Mouse (Mus musculus): Measurements from ENCODE around the gene Hexdc. TPM values are rescaled to one million over a fixed set of nuclear protein-coding genes. Genes with fewer than 3 reads are reported as not detected.

The Hexdc gene
- 10 to 100 TPM; 41.0 to 42.7 TPM for total RNA-seq (2021)

GRCm38 (mm10) chr11:121204161-121205006 is at the start of gene Hexdc, which contains the start of gene Ogfod3:
Hexdc (plus strand) TSS chr11:121204433.
Ogfod3 (minus strand) TSS chr11:121204711.
- DNase-seq (ENCODE audit: extremely low spot score in 1 of 2, low spot score in 2 of 2): peak; percentile 89 to 97
- intact Hi-C loops (cut with DNase I): no loop called here

DNA sequence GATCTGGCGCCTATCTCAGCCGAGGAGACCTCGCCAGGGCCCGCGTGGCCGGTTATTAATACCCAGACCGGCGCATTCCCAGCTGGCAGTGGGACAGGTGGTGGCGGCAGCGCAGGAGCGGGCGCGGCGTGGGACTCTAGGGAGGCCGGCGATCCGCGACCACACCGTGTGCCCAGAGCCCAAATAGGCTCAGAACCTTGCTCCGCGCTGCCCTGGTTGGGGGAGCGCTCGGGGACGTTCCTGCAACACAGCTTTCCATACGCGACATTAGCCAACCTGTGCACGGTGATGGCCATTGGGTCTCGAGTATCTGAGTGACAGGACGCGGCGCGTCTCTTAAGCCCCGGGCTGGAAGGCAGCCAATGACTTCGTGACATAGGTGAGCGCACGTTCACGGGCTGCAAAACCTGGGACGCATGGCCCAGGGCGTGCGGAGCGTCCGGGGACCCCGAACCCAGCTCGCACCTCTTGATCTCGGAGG is 47.8 kb upstream of the Hexdc start:
- intact Hi-C loops (cut with DNase I): no loop called here

DNA sequence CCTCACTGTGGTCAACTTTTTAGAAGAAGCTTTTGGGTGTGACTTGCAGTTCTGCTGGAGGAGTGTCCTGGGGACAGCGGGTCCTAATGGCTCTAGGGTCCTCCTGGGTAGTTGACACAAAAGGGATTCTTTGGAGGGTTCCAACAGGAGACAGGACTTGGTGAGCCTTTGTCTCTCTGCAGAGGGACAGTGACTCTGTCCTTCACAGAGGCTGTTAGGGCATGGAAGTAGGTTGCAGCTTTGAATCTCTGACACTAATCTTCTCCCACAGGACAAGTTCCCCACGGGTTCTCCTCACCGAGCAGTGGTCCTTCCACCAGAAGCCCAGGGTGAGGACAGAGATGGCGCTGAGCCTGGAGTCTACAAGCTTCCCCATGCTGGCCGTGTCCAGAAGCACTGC is 44.3 kb upstream of the Hexdc start, which contains the start of gene Uts2r:
Gene Uts2r (plus strand): TSS at position 301 of the 400 bp plus-strand sequence.
- intact Hi-C loops (cut with DNase I): no loop called here
- no peak for DNase-seq (ENCODE audit: extremely low spot score in 1 of 2, low spot score in 2 of 2)

More for the DNA sequence above, 47.8 kb upstream of the Hexdc start:
- DNase-seq (ENCODE audit: extremely low spot score in 1 of 2, low spot score in 2 of 2): peak in 1 of 2 experiments; percentile 43

- DNase-seq (ENCODE audit: extremely low spot score in 1 of 2, low spot score in 2 of 2): no peak
Observed at GRCm38 (mm10) chr11:121160636-121161346, 43.4 kb upstream of the Hexdc start.

GRCm38 (mm10) chr11:121163751-121164150 is 40.5 kb upstream of the Hexdc start:
- no peak for DNase-seq (ENCODE audit: extremely low spot score in 1 of 2, low spot score in 2 of 2)
- intact Hi-C loops (cut with DNase I): no loop called here

More at GRCm38 (mm10) chr11:121160636-121161346, 43.4 kb upstream of the Hexdc start:
- intact Hi-C loops (cut with DNase I): no loop called here

- DNase-seq (ENCODE audit: extremely low spot score in 1 of 2, low spot score in 2 of 2): no peak
- intact Hi-C loops (cut with DNase I): no loop called here
Observed at GRCm38 (mm10) chr11:121173203-121173602, 31.0 kb upstream of the Hexdc start.

DNA sequence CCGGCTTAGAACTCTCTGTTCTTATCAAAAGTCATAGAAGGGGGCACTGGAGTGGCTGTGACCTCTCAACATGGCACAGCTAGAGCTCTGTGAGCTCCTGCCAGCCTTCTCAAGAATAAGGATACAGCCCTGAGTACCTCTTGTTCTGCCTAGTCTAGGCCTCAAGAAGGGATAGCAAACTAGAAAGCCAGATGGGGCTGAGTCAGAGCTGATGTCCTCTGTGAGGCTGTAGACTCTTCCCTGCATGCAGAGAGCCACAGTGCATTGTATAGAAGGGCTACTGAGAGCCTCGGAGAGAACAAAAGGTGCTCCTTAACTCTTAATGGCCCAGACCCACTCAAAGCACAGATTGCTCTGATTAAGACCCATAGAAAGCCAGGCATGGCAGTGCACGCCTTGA is 30.0 kb upstream of the Hexdc start:
- DNase-seq (ENCODE audit: extremely low spot score in 1 of 2, low spot score in 2 of 2): no peak
- intact Hi-C loops (cut with DNase I): no loop called here

GRCm38 (mm10) chr11:121176285-121177270 is 27.7 kb upstream of the Hexdc start:
- intact Hi-C loops (cut with DNase I): no loop called here
- peak in 1 of 2 experiments; percentile 62 for DNase-seq (ENCODE audit: extremely low spot score in 1 of 2, low spot score in 2 of 2)

DNA sequence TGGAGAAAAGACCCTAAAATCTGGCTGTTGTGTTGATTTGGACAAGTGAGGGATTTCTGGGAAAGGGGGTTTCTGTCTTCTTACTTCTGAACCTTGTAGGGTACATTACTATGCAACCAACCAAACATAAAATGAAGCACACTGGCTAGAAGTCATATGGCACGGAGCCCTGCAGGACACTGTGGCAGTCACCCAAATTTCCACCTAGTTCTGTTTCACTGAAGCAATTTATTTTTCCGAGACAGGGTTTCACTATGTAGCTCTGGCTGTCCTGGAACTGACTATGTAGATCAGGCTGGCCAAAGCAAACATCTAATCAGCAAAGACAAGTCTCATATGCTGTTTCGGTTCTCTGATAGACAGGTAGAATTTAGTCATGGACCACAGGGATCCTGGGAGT is 14.6 kb upstream of the Hexdc start:
- intact Hi-C loops (cut with DNase I): no loop called here
- no peak for DNase-seq (ENCODE audit: extremely low spot score in 1 of 2, low spot score in 2 of 2)

GRCm38 (mm10) chr11:121192742-121193141 is 11.5 kb upstream of the Hexdc start:
- DNase-seq (ENCODE audit: extremely low spot score in 1 of 2, low spot score in 2 of 2): no peak
- intact Hi-C loops (cut with DNase I): no loop called here

DNA sequence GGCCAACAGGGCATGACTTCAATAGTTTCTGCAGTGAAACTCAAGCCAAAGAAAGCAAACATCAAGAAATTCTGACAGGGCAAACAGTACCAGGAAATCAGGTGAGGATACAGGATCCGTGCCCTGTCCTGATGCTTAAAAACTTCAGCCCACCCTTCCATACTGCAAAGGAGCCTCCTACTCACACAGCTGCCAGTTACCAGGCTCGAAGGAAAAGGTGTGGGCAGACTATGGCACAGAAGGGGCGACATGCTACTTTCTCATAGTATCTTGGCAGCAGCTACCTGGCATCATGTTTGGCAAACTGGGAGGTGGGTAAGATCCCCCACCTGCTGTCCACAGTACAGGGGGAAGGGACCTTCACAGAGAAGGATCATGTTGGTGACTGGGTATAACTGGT is 10.8 kb upstream of the Hexdc start:
- DNase-seq (ENCODE audit: extremely low spot score in 1 of 2, low spot score in 2 of 2): no peak
- intact Hi-C loops (cut with DNase I): no loop called here

DNA sequence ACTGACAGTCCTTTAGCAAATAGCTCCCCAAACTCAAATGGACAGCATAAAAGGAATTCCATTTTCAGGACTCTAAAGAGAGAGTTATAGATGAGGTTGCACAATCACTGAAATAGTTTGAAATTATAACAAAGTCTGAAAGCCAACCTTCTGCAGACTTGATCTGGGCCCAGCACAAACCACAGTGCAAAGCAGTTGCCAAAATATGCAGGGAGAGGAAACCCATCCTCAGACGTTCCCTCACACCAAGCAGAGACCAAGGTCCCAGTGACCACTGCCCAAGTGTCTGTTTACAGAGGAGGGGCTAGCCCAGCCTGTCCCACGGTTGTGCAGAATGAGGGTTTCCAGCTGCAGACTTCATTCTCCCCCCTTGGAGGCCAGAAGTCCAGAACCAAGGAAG is 5.6 kb upstream of the Hexdc start:
- intact Hi-C loops (cut with DNase I): no loop called here
- DNase-seq (ENCODE audit: extremely low spot score in 1 of 2, low spot score in 2 of 2): no peak

DNA sequence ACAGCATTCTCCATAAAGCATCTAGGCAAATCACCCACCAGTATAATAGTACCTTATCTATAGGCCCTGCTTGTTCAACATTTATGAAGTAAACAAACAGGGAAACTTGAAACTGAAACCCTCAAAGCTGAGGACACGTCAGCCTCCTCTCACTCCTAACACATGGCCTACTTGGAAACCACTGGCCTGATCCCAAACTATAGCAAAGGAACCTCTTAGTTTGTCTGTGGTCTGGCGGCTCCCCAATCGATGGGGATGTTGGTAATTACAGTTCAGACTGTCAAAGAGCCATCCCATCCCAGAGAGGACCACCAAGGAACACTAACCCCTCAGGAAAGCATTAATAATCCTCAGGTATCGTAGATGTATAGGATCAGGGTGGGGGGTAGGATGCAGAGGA is 4.4 kb upstream of the Hexdc start:
- intact Hi-C loops (cut with DNase I): no loop called here
- DNase-seq (ENCODE audit: extremely low spot score in 1 of 2, low spot score in 2 of 2): no peak

- intact Hi-C loops (cut with DNase I): no loop called here
- DNase-seq (ENCODE audit: extremely low spot score in 1 of 2, low spot score in 2 of 2): no peak
Observed at GRCm38 (mm10) chr11:121200781-121201180, 3.5 kb upstream of the Hexdc start.

DNA sequence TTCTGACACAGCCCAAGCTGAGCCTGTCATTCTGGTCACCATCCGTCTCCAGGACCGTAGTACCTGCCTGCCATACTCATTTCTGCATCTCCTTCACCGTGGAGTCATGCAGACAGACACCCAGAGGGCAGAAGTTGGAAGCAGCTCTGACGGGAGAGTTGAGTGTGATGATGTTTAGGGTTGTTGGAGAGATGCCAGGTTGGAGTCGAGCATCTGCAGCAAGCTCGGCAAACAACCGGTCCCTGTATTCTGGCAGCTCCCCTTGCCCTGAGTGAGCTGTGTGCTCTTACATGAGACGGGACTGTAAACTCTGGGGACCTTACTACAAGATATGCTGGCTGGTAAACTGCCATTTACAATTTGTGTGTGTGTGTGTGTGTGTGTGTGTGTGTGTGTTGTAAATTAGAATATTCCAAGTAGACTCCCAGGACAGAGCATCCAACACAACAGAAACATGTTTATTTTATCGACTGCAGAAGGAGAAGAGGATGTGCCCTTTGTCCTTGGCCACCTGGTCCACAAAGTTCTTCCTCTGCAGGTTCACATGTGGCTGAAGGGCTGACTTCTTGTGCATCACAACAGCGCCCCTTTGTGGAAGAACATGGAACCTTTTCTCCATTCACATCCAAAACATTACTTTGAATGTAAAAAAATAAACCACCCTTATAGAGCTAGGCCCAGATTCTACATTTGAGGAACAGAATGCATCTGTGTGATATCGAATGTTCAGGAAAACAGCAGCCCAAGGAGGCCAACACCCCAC is 2.6 kb upstream of the Hexdc start:
- intact Hi-C loops (cut with DNase I): no loop called here
- DNase-seq (ENCODE audit: extremely low spot score in 1 of 2, low spot score in 2 of 2): peak; percentile 35 to 54

DNA sequence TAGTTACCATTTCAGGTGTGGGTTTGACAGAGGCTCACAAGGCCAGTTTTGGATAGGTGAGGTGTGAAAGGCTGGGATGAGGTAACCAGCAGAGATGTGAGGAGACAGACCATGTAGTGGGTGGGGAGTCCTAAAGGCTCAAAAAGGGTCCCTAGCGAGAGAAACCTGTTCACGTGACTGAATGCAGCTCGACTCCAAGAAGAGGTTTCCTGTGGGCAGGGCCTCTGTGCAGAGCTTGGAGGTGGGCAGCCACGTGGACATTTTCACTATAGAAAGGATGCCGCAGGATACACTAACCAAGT is 423 bp upstream of the Hexdc start:
- intact Hi-C loops (cut with DNase I): no loop called here
- no peak for DNase-seq (ENCODE audit: extremely low spot score in 1 of 2, low spot score in 2 of 2)

- intact Hi-C loops (cut with DNase I): no loop called here
- DNase-seq (ENCODE audit: extremely low spot score in 1 of 2, low spot score in 2 of 2): no peak
Observed at GRCm38 (mm10) chr11:121216831-121217230, 12.6 kb downstream of the Hexdc start.

DNA sequence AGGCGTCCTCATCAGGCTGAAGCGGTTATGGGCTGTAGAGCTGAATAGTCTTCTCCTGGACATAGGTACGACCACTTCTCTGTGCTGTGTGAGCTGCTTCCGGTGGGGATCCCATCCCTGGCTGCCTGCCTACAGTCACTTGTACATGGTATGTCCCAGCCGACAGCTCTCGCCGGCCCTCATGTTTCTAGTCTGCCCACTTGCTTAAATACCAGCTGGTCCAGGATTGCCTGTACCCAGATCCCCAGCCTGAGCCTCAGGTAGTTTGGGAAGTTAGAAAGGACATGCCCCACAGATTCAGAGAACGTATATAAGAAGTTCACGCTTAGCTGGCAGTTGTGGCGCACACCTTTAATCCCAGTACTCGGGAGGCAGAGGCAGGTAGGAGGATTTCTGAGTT is 15.5 kb downstream of the Hexdc start:
- no peak for DNase-seq (ENCODE audit: extremely low spot score in 1 of 2, low spot score in 2 of 2)
- intact Hi-C loops (cut with DNase I): no loop called here

Measured in left cerebral cortex, postnatal 10 days (tissue).